Mouse (Mus musculus): Measurements from ENCODE around the gene Gm8050.
"Not testable (repeated sequence)": the region's sequence is repeated elsewhere in the genome, so short reads cannot be mapped to it uniquely, and the experiment has no call there.

Gm8050 gene

GRCm38 (mm10) chr14:6720151-6720550 lies at the start of gene Gm8050:
Gm8050 (minus strand) TSS chr14:6720251.
- not testable (repeated sequence) for DNase-seq

- DNase-seq = peak; percentile 77
These were observed 37.1 kb upstream of the Gm8050 start for GRCm38 (mm10) chr14:6757231-6757536.

GRCm38 (mm10) chr14:6756384-6757230 lies 36.6 kb upstream of the Gm8050 start:
- peak; percentile 90 for DNase-seq

GRCm38 (mm10) chr14:6742232-6742631 lies 22.2 kb upstream of the Gm8050 start, which contains the start of gene Gm3636:
Gm3636 (minus strand) TSS chr14:6742332.
- DNase-seq = not testable (repeated sequence)

- not testable (repeated sequence) for DNase-seq
These were observed 36.0 kb downstream of the Gm8050 start, which contains the start of gene Gm10251 for GRCm38 (mm10) chr14:6684070-6684469. Gm10251 (minus strand) TSS chr14:6684170.

Measured in heart, adult 11 months (tissue).